9 mouse cellular contexts compared by ENCODE assay signal in genomic region chr11:116625081-116626000, GRCm38 (mm10). TPM values are rescaled to one million over a fixed set of nuclear protein-coding genes. Genes with fewer than 3 reads are reported as not detected.
DNase-seq lines count a peak whose midpoint lies in the region; ATAC-seq and TF ChIP-seq lines count a peak whose summit lies in the region.
"Had no signal": no experiment of that assay in that cellular context is flagged by ENCODE, and none has a peak within 500 bp of the region (broad histone marks: within the 10 kb centered on the region; RNA-seq: fewer than 3 reads in every experiment).

No protein-coding gene starts in this region.

- TF ChIP-seq CTCF in heart, postnatal 0 days (IDR thresholded peaks at IDR 0.05; ENCODE audit: low read depth): peak; percentile 52

- no peak overlapping the region for H3K4me2 ChIP-seq in heart, postnatal 0 days (ENCODE audit: low read depth, low read length)

- no peak overlapping the region for H3K27ac ChIP-seq in heart, postnatal 0 days (ENCODE audit: low read depth)
- H3K27ac ChIP-seq: neural tube, embryonic 12.5 days had no signal

- H3K27me3 ChIP-seq in heart, postnatal 0 days (ENCODE audit: control insufficient read depth, insufficient read depth, low read length): no peaks in the 10 kb centered on the region

- no peak overlapping the region for H3K4me3 ChIP-seq in heart, postnatal 0 days (ENCODE audit: low read depth, low read length)
- H3K4me3 ChIP-seq: neural tube, embryonic 12.5 days had no signal

- DNase-seq in kidney, adult 18-20 months: peak; percentile 53
- no peak for DNase-seq in kidney, postnatal 14 days
- DNase-seq in CD8-positive naive resting alpha-beta T cell, adult 2 months (ENCODE audit: low read depth in 2 of 2, low spot score in 2 of 2): peak; percentile 67 to 74
- DNase-seq in adrenal gland, postnatal 25 days: peak; percentile 58
- DNase-seq in heart, postnatal 0 days (ENCODE audit: low spot score): no peak
- peak; percentile 64 for DNase-seq in mesoderm, embryonic 11.5 days (ENCODE audit: low read depth, low spot score)
- DNase-seq in yolk sac, embryonic 10.5 days (ENCODE audit: low spot score): peak; percentile 44

- no peak for ATAC-seq in heart, postnatal 0 days (ENCODE audit: insufficient read depth, low read depth)
- no peak for ATAC-seq in activated CD4-positive, CD25-positive, alpha-beta regulatory T cell, adult 4 months

- H3K36me3 ChIP-seq in heart, postnatal 0 days (replicated peaks; ENCODE audit: control insufficient read depth, insufficient read depth, low read length): no peaks in the 10 kb centered on the region
- H3K36me3 ChIP-seq: neural tube, embryonic 12.5 days had no signal

- H3K9me3 ChIP-seq in heart, postnatal 0 days (replicated peaks; ENCODE audit: control insufficient read depth, low read length): no peaks in the 10 kb centered on the region
- H3K9me3 ChIP-seq: neural tube, embryonic 12.5 days had no signal

- H3K4me1 ChIP-seq in heart, postnatal 0 days (ENCODE audit: control insufficient read depth, insufficient read depth): peaks cover 35% of the 10 kb centered on the region

- no peak for TF ChIP-seq EP300 in heart, postnatal 0 days (IDR thresholded peaks at IDR 0.05; ENCODE audit: low read depth)

- H3K9ac ChIP-seq in heart, postnatal 0 days (replicated peaks; ENCODE audit: low read depth, low read length): no peak overlapping the region
- H3K9ac ChIP-seq: neural tube, embryonic 12.5 days had no signal

- WGBS in heart, postnatal 0 days: 53% methylated on average over 17 of the region's 17 CpGs

RNA-seq across cellular contexts. Expression of gene Rhbdf2, which starts 1.5 kb away (rescaled TPM):
- 17.7 and 24.6 TPM in 2 replicates for total RNA-seq in adrenal gland, postnatal 25 days (2021)
- 19.0 and 25.5 TPM in 2 replicates for total RNA-seq in heart, postnatal 0 days (2014; rRNA removed; ENCODE audit: low replicate concordance)
- polyA plus RNA-seq in heart, postnatal 0 days (2015; fragmentation: Nextera tagmentation; extraction: Ambion mirVana): 5.8 and 6.1 TPM in 2 replicates
- 1 to 10 TPM; 4.9 to 5.0 TPM for polyA plus RNA-seq in activated CD4-positive, CD25-positive, alpha-beta regulatory T cell, adult 4 months (2017; shearing (Covaris generic))

RNA-seq across cellular contexts. Expression of gene Prcd, which starts 28.0 kb away (rescaled TPM):
- total RNA-seq in adrenal gland, postnatal 25 days (2021): 9.2 and 13.0 TPM in 2 replicates
- total RNA-seq in heart, postnatal 0 days (2014; rRNA removed; ENCODE audit: low replicate concordance): not detected in 2 replicates
- 2.5 and 2.6 TPM in 2 replicates for polyA plus RNA-seq in heart, postnatal 0 days (2015; fragmentation: Nextera tagmentation; extraction: Ambion mirVana)
- polyA plus RNA-seq in activated CD4-positive, CD25-positive, alpha-beta regulatory T cell, adult 4 months (2017; shearing (Covaris generic)): not detected

RNA-seq across cellular contexts. Expression of gene Cygb, which starts 28.8 kb away (rescaled TPM):
- 18.7 and 25.4 TPM in 2 replicates for total RNA-seq in adrenal gland, postnatal 25 days (2021)
- total RNA-seq in heart, postnatal 0 days (2014; rRNA removed; ENCODE audit: low replicate concordance): 11.4 and 38.8 TPM in 2 replicates
- polyA plus RNA-seq in heart, postnatal 0 days (2015; fragmentation: Nextera tagmentation; extraction: Ambion mirVana): 21.1 and 21.6 TPM in 2 replicates
- not detected for polyA plus RNA-seq in activated CD4-positive, CD25-positive, alpha-beta regulatory T cell, adult 4 months (2017; shearing (Covaris generic))

RNA-seq across cellular contexts. Expression of gene Aanat, which starts 39.1 kb away (rescaled TPM):
- total RNA-seq in adrenal gland, postnatal 25 days (2021): not detected in 2 replicates
- total RNA-seq in heart, postnatal 0 days (2014; rRNA removed; ENCODE audit: low replicate concordance): not detected in 2 replicates
- polyA plus RNA-seq in heart, postnatal 0 days (2015; fragmentation: Nextera tagmentation; extraction: Ambion mirVana): not detected in 2 replicates
- polyA plus RNA-seq in activated CD4-positive, CD25-positive, alpha-beta regulatory T cell, adult 4 months (2017; shearing (Covaris generic)): not detected
- polyA plus RNA-seq: neural tube, embryonic 12.5 days had no signal

RNA-seq across cellular contexts. Expression of gene Ube2o, which starts 44.1 kb away (rescaled TPM):
- 32.7 and 34.1 TPM in 2 replicates for total RNA-seq in adrenal gland, postnatal 25 days (2021)
- total RNA-seq in heart, postnatal 0 days (2014; rRNA removed; ENCODE audit: low replicate concordance): 17.2 and 34.8 TPM in 2 replicates
- polyA plus RNA-seq in heart, postnatal 0 days (2015; fragmentation: Nextera tagmentation; extraction: Ambion mirVana): 4.1 and 5.2 TPM in 2 replicates
- polyA plus RNA-seq in activated CD4-positive, CD25-positive, alpha-beta regulatory T cell, adult 4 months (2017; shearing (Covaris generic)): 1 to 10 TPM; 2.2 TPM

Comparison
In these comparisons a context has a peak if more than half of its experiments do, and no peak if none do; other contexts are left out.
1. DNase-seq: peak in kidney, adult 18-20 months (single experiment), CD8-positive naive resting alpha-beta T cell, adult 2 months (2 of 2), adrenal gland, postnatal 25 days (single experiment), mesoderm, embryonic 11.5 days (single experiment) and yolk sac, embryonic 10.5 days (single experiment); none in kidney, postnatal 14 days (single experiment) and heart, postnatal 0 days (single experiment).